Mouse (Mus musculus) adrenal gland, postnatal 36 days (tissue): ENCODE data around the gene Hcn4. TPM values are rescaled to one million over a fixed set of nuclear protein-coding genes. Genes with fewer than 3 reads are reported as not detected.
A peak's percentile ranks its signal among the peaks of the same experiment; 100 is the strongest.

ENCODE experiments used
- DNase-seq, 2 experiments: peaks; one replicate each; pipeline ENCODE4 v3.0.0; 2021; ENCODE audit warnings: mixed read lengths in 1 of 2
- total RNA-seq, 2 experiments: library from RNA; stranded (reverse); gene quantifications; 2 replicates each; pipeline ENCODE4 v1.2.3; 2021

Hcn4 gene
- total RNA-seq, 2 experiments from 2014 or later, result 0.40 to 0.66 TPM

- DNase-seq, result peak in 1 of 2 experiments; percentile 10
These were observed 24.5 kb downstream of the Hcn4 start for GRCm38 (mm10) chr9:58847676-58848075.

DNA sequence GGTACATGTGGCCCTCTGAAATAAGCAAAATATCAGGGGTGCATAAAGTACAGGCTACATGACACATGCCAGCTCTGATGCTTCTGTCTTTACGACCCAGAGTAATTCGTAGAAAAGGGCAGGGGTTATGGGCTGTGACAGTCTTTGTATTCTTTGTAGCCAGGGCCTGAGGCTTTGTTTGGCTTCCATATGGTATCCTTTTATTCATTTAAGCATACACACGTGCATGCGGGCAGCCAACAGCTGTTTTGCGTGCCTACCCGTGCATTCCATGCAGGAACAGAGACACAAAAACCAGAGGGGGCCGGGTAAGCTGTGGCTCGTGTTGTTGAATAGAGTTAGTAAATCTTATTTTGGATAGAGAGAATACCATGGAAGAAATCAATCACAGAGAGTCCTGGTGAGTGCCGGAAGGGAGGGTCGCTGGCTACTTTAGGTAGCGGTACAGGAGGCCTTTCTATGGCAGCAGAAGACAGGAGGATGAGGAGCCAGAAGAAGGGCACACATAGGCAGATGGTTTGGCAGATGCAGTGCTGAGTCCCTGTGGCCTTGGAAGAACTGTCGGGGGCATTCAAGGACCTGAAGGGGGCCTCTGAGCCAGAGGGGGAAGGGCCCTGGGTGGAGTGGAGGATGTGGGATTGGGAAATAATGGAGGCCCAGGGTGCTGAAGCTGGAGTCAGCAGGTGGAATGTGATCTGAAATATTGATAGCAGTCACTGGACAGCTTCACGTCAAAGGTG is 26.5 kb downstream of the Hcn4 start:
- DNase-seq, result no peak

DNA sequence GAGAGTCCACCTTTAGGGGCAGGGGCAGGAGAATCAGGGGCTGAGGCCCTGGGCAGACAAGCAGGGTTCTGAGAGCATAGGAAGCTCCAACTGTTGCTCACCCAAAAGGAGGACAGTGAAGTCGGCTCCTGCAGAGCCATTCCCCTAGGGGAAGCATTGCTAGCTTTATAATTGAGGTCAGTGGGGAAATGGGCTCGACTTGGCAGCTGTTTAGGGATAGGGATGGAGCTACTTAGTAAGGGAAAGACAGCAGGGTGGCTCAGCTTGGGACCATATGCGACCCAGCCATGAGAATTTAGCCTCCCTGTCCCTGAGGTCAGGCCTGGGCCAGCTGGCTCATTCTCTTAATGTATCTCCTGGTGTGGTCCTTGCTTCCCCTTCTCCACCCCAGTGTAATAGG is 31.7 kb downstream of the Hcn4 start:
- DNase-seq, result no peak

GRCm38 (mm10) chr9:58859080-58859635 is 35.9 kb downstream of the Hcn4 start:
- DNase-seq, result peak in 1 of 2 experiments; percentile 8

DNA sequence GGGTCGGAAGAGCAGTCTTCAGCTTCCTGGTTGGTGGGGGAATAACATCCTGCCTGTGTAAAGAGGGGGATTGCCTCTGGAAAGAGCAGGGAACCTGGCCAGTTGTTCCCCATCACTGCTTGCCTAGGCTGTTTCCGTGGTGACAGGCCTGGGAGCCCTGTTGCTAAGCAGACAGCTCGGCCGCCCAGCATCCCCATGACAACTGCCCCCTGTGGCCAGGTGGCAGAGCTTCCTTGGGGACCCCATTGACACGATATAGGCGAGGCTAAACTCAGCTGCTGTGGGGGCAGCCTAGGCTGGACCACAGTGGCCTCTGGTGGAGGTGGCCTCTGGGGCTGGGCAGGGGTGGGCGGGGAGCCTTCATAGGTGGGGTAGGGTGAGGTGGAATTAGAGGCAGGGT is 40.6 kb downstream of the Hcn4 start:
- no peak for DNase-seq

GRCm38 (mm10) chr9:58871141-58871540 is 47.9 kb downstream of the Hcn4 start:
- no peak for DNase-seq

- peak; percentile 62 to 65 for DNase-seq
These were observed 50.5 kb downstream of the Hcn4 start for GRCm38 (mm10) chr9:58873541-58874324.

DNA sequence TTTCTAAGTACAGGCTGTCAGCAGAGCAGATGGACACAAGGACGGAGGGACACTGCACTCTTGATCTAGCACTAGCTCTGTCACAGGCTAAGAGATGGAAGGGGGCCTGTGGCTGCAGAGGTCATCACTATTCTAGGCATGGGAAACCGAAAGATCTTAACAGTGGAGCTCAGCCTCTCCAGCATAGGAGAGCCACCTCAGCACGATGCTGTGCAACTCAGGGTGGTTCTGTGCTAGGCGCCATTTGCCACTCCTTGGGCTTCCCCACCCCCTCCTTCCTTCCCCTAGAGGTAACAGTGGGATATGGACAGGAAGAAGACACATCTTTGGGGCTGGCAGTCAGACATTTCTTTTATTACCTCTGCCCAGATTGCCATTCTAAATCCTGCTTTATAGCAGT is 51.1 kb downstream of the Hcn4 start:
- no peak for DNase-seq

DNA sequence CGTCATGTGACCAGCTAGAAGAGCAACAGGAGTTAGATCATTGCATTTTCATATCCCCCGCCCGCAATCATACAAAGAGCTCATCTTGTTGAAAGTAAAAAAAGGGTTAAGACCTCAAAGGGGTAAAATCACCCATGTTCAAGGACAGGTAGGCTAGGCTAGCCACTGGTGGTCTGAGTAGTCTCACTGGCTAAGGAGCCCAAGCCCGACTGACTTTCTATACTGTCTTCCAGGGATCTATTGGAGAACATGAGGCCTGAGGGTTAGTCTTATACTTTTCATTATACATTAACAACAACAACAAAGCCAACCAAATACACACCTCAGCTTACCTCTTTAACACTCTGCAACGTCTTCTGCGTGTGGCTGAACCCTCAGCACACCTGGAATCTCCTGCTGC is 52.2 kb downstream of the Hcn4 start:
- no peak for DNase-seq

- DNase-seq, result no peak
These were observed 53.9 kb downstream of the Hcn4 start for GRCm38 (mm10) chr9:58876946-58877625.

- no peak for DNase-seq
These were observed 56.6 kb downstream of the Hcn4 start for GRCm38 (mm10) chr9:58879836-58880235.

DNA sequence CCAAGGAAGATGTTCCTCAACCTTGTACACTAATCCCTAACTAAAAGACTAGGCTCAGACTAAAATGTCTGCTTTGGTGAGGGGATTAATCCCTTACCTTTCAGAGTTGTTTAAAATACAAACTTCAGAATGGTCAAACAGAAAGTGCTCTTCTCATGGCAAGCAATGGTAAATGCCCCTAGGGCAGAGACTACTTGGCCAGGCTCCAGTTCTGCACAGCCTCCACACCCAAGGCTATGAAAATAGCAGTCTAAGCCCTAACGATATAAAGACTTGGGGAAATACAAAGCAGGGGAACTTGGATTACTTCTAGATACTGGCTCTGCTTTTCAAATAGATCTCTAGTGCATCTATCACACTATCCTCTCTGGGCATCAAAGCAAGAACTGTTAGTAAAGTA is 59.5 kb downstream of the Hcn4 start:
- DNase-seq, result no peak

GRCm38 (mm10) chr9:58889782-58890448 is 66.7 kb downstream of the Hcn4 start:
- DNase-seq, result no peak

- DNase-seq, result no peak
These were observed 67.7 kb downstream of the Hcn4 start for GRCm38 (mm10) chr9:58890893-58891292.

GRCm38 (mm10) chr9:58891840-58892640 is 68.8 kb downstream of the Hcn4 start:
- DNase-seq, result no peak

- no peak for DNase-seq
These were observed 76.4 kb downstream of the Hcn4 start for GRCm38 (mm10) chr9:58899602-58900001.

DNA sequence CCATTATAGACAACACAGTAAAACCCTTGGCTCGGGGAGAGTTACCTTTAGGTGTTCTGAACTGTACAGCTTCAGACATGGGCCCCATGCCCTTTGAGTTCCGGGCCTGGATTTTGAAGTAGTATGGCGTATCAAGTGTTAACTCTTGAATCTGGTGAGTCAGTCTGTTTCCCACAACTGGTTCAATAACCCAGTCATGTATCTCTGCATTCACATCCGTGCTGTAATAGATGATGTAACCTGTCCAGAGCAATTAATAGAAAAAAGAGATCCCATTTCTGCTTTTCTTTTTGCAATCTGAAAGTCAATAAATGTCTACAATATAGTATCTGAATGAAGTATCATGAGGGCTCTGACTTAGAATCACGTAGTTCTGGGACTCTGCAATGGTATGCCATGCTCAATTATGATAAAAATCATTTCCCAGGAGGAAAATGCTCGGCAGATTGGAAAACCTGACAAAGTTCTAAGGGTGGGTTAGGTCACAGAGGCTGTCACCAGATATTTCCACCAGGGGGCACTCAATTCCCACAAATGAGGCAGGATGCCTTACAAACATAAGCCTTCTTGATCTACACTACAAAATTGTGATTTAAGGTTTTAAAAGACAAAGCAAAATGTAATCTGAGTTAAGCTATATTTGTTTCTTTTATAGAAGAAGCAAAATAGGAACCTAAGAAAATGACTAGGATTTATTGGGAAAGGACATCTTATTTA is 79.8 kb downstream of the Hcn4 start:
- DNase-seq, result peak; percentile 37 to 41
